Mouse (Mus musculus) CH12.LX (cell line): ENCODE data around the gene Pink1. TPM values are rescaled to one million over a fixed set of nuclear protein-coding genes. Genes with fewer than 3 reads are reported as not detected.

Experiments used
- DNase-seq: peaks from one replicate; pipeline ENCODE4 v3.0.0-alpha.2; 2013; ENCODE audit errors: extremely low read depth
- H3K27ac ChIP-seq: 2 replicates; pipeline ENCODE4 v1.5.1; 2012; ENCODE audit warnings: low read depth, mild to moderate bottlenecking, control low read depth, moderate library complexity; ENCODE audit not compliant: insufficient read depth
- H3K27me3 ChIP-seq: replicated peaks from 2 replicates; pipeline ENCODE3; 2012; ENCODE audit warnings: inconsistent platforms
- H3K36me3 ChIP-seq, 2 experiments: replicated peaks in 1 of 2; 2 replicates each; pipeline versions ENCODE3 to v1.6.1; 2012; ENCODE audit warnings: inconsistent platforms in 1 of 2, low read length in 1 of 2, mild to moderate bottlenecking in 1 of 2, mixed read lengths in 1 of 2, moderate library complexity in 1 of 2; ENCODE audit not compliant: control insufficient read depth in 1 of 2, insufficient read depth in 1 of 2
- H3K4me1 ChIP-seq, 2 experiments: 2 replicates each; pipeline ENCODE4 v1.6.1; 2012; ENCODE audit warnings: inconsistent platforms in 1 of 2, moderate library complexity in 1 of 2; ENCODE audit not compliant: insufficient read depth in 2 of 2, control insufficient read depth in 1 of 2
- H3K4me2 ChIP-seq: 2 replicates; pipeline ENCODE4 v1.6.1; 2012; ENCODE audit warnings: low read depth, mild to moderate bottlenecking, control low read depth; ENCODE audit not compliant: poor library complexity, insufficient read depth, severe bottlenecking
- H3K4me3 ChIP-seq, 3 experiments: fragments of 150-350 bp in 1 of 3; sonication (generic) in 1 of 3; replicated peaks in 1 of 3; 2 replicates each; pipeline versions ENCODE3 to v1.5.1; 2011 to 2012; ENCODE audit warnings: low read depth in 2 of 3, low read length in 2 of 3, mild to moderate bottlenecking in 2 of 3, moderate library complexity in 2 of 3, control low read depth in 1 of 3, improper control_type of control experiment in 1 of 3, inconsistent platforms in 1 of 3, mixed read lengths in 1 of 3; ENCODE audit not compliant: poor library complexity in 1 of 3
- H3K79me2 ChIP-seq: replicated peaks from 2 replicates; pipeline ENCODE4 v1.6.1; 2012; ENCODE audit warnings: mild to moderate bottlenecking, moderate library complexity; ENCODE audit not compliant: control insufficient read depth, poor library complexity, insufficient read depth, severe bottlenecking; ENCODE audit errors: extremely low read depth
- H3K9ac ChIP-seq: 2 replicates; pipeline ENCODE4 v1.6.1; 2012; ENCODE audit warnings: low read depth, mild to moderate bottlenecking, control low read depth, moderate library complexity; ENCODE audit not compliant: insufficient read depth
- H3K9me3 ChIP-seq: replicated peaks from 2 replicates; pipeline ENCODE3; 2012; ENCODE audit warnings: low read length, inconsistent platforms, mixed read lengths
- CHD1 ChIP-seq: IDR thresholded peaks from 2 replicates; pipeline ENCODE4 v1.6.1; 2012; ENCODE audit warnings: low read depth, low read length, improper control_type of control experiment, inconsistent platforms
- CHD2 ChIP-seq: IDR thresholded peaks from 2 replicates; pipeline ENCODE4 v1.6.1; 2011; ENCODE audit warnings: low read length, improper control_type of control experiment
- E2F4 ChIP-seq: IDR thresholded peaks from 2 replicates; pipeline ENCODE4 v1.6.1; 2011; ENCODE audit warnings: low read depth, low read length, improper control_type of control experiment; ENCODE audit not compliant: insufficient replicate concordance
- ELF1 ChIP-seq: IDR thresholded peaks from 2 replicates; pipeline ENCODE4 v1.6.1; 2014; ENCODE audit warnings: low read depth, mild to moderate bottlenecking, inconsistent platforms, low read length, improper control_type of control experiment
- HCFC1 ChIP-seq: IDR thresholded peaks from 2 replicates; pipeline ENCODE4 v1.6.1; 2012; ENCODE audit warnings: low read depth, mild to moderate bottlenecking, inconsistent platforms, low read length, improper control_type of control experiment
- IRF4 ChIP-seq: IDR thresholded peaks from 2 replicates; pipeline ENCODE4 v1.6.1; 2014; ENCODE audit warnings: low read depth, mild to moderate bottlenecking, inconsistent platforms, low read length, improper control_type of control experiment
- JUN ChIP-seq: IDR thresholded peaks from 2 replicates; pipeline ENCODE4 v1.6.1; 2011; ENCODE audit warnings: low read depth, mild to moderate bottlenecking, low read length, improper control_type of control experiment, moderate library complexity; ENCODE audit not compliant: insufficient read depth
- JUND ChIP-seq: conservative IDR thresholded peaks from 2 replicates; pipeline ENCODE4 v1.6.1; 2011; ENCODE audit warnings: low read depth, low read length, improper control_type of control experiment
- KAT2A ChIP-seq: IDR thresholded peaks from 2 replicates; pipeline ENCODE4 v1.6.1; 2012; ENCODE audit warnings: low read length, improper control_type of control experiment, inconsistent platforms; ENCODE audit not compliant: insufficient replicate concordance
- MAFK ChIP-seq: IDR thresholded peaks from 2 replicates; pipeline ENCODE4 v1.6.1; 2011; ENCODE audit warnings: low read length, improper control_type of control experiment; ENCODE audit not compliant: insufficient replicate concordance
- MAX ChIP-seq: IDR thresholded peaks from 2 replicates; pipeline ENCODE4 v1.6.1; 2011; ENCODE audit warnings: low read length, improper control_type of control experiment
- MEF2A ChIP-seq: IDR thresholded peaks from 2 replicates; pipeline ENCODE4 v1.6.1; 2014; ENCODE audit warnings: low read depth, mild to moderate bottlenecking, inconsistent platforms, low read length, improper control_type of control experiment, borderline replicate concordance
- MXI1 ChIP-seq: IDR thresholded peaks from 2 replicates; pipeline ENCODE4 v1.6.1; 2011; ENCODE audit warnings: mild to moderate bottlenecking, low read depth, low read length, improper control_type of control experiment
- MYC ChIP-seq: IDR thresholded peaks from 2 replicates; pipeline ENCODE4 v1.6.1; 2011; ENCODE audit warnings: low read depth, mild to moderate bottlenecking, improper control_type of control experiment, low read length
- NRF1 ChIP-seq: IDR thresholded peaks from 2 replicates; pipeline ENCODE4 v1.6.1; 2014; ENCODE audit warnings: low read depth, mild to moderate bottlenecking, inconsistent platforms, low read length, improper control_type of control experiment, moderate library complexity
- RCOR1 ChIP-seq: conservative IDR thresholded peaks from 2 replicates; pipeline ENCODE4 v1.6.1; 2012; ENCODE audit warnings: low read depth, mild to moderate bottlenecking, inconsistent platforms, low read length, improper control_type of control experiment
- SIN3A ChIP-seq: IDR thresholded peaks from 2 replicates; pipeline ENCODE4 v1.6.1; 2012; ENCODE audit warnings: low read length, improper control_type of control experiment, inconsistent platforms
- SMC3 ChIP-seq: IDR thresholded peaks from 2 replicates; pipeline ENCODE4 v1.6.1; 2011; ENCODE audit warnings: low read depth, low read length, improper control_type of control experiment
- TCF12 ChIP-seq: IDR thresholded peaks from 2 replicates; pipeline ENCODE4 v1.6.1; 2014; ENCODE audit warnings: low read depth, mild to moderate bottlenecking, inconsistent platforms, low read length, improper control_type of control experiment
- USF1 ChIP-seq: IDR thresholded peaks from 2 replicates; pipeline ENCODE4 v1.6.1; 2014; ENCODE audit warnings: low read depth, mild to moderate bottlenecking, inconsistent platforms, low read length, improper control_type of control experiment
- ZC3H11A ChIP-seq: IDR thresholded peaks from 2 replicates; pipeline ENCODE4 v1.6.1; 2012; ENCODE audit warnings: low read depth, mild to moderate bottlenecking, inconsistent platforms, low read length, improper control_type of control experiment
- dilution Hi-C: fragments of 300-500 bp; cut with MboI; formaldehyde crosslinking; loops from 2 replicates; pipeline ENCODE4 v1.14.3; 2020; ENCODE audit warnings: low sequenced_read_pairs; ENCODE audit not compliant: extremely low pct_unique_long_range_greater_than_20kb, extremely low pct_ligation_motif_present
- in situ Hi-C: fragments of 300-500 bp; cut with MboI; formaldehyde crosslinking; loops from 3 replicates; pipeline ENCODE4 v1.14.3; 2019; ENCODE audit warnings: low sequenced_read_pairs, low pct_ligation_motif_present, low pct_unique_long_range_greater_than_20kb, mixed read lengths
- polyA plus RNA-seq: library from polyadenylated mRNA; unstranded; fragments of >175 nt; gene quantifications from 2 replicates; pipeline ENCODE4 v1.2.1, GENCODE M21; 2012; ENCODE audit warnings: low read depth; ENCODE audit not compliant: insufficient read length
- total RNA-seq, 2 experiments: library from RNA; depleted of rRNA; stranded (reverse); fragments of 300-350 nt in 1 of 2; fragments of >200 nt in 1 of 2; gene quantifications; 2 replicates each; pipeline ENCODE4 v1.2.3; 2012 to 2014

Gene Pink1
- total and polyA plus RNA-seq, 3 experiments: 7.1 to 10.8 (median 7.2) TPM

DNA sequence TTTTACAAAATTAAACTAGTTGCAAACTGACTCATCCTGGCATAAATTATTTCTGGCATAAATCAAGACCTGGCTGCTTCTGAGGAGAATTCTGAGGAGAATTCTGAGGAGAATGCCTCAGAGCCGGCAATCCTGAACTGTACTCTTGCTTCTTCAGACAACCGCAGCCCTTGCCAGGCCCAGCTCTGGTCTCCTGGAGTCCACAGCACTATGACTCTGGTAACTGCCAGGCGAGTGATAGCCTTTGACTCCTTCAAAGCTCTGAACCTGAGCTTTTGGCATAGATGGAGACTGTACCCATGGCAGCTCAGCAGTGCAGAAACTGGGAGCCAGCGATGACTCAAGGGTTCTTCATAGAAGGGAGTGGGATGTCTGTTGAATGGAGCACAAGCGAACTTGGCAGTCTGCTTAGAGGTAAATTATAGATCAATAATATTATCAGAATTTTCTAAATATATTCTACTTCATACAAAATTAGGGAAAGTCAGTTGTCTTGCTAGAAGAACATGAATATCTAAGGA lies 44.9 kb upstream of the Pink1 start:
- dilution Hi-C loops: no loop called here
- in situ Hi-C loops: loop anchor here (10.0 kb wide), 1 partner anchor 46 kb away; the partner anchor contains the start of gene Pink1
- no peak overlapping the region for H3K9ac ChIP-seq
- no peak overlapping the region for H3K27ac ChIP-seq
- peaks cover 13% of the 10 kb centered on the region for H3K9me3 ChIP-seq
- DNase-seq: no peak
- no peak overlapping the region for H3K4me3 ChIP-seq
- H3K4me1 ChIP-seq: peaks cover 0 to 4% of the 10 kb centered on the region in 2 experiments; a peak in 1 of 4 replicates
- no peaks in the 10 kb centered on the region for H3K79me2 ChIP-seq
- no peak overlapping the region for H3K4me2 ChIP-seq
- peaks cover 76% of the 10 kb centered on the region for H3K27me3 ChIP-seq
- TF ChIP-seq MAX: no peak
- no peak for TF ChIP-seq JUN
- no peak for TF ChIP-seq MYC
- TF ChIP-seq MAFK: no peak
- no peak for TF ChIP-seq IRF4
- no peak for TF ChIP-seq TCF12
- no peak for TF ChIP-seq USF1
- no peak for TF ChIP-seq KAT2A
- no peak for TF ChIP-seq ZC3H11A
- no peak for TF ChIP-seq RCOR1
- no peak for TF ChIP-seq CHD1
- TF ChIP-seq SMC3: no peak
- no peak for TF ChIP-seq MXI1
- TF ChIP-seq E2F4: no peak
- TF ChIP-seq MEF2A: no peak
- TF ChIP-seq NRF1: no peak
- no peaks in the 10 kb centered on the region for H3K36me3 ChIP-seq

DNA sequence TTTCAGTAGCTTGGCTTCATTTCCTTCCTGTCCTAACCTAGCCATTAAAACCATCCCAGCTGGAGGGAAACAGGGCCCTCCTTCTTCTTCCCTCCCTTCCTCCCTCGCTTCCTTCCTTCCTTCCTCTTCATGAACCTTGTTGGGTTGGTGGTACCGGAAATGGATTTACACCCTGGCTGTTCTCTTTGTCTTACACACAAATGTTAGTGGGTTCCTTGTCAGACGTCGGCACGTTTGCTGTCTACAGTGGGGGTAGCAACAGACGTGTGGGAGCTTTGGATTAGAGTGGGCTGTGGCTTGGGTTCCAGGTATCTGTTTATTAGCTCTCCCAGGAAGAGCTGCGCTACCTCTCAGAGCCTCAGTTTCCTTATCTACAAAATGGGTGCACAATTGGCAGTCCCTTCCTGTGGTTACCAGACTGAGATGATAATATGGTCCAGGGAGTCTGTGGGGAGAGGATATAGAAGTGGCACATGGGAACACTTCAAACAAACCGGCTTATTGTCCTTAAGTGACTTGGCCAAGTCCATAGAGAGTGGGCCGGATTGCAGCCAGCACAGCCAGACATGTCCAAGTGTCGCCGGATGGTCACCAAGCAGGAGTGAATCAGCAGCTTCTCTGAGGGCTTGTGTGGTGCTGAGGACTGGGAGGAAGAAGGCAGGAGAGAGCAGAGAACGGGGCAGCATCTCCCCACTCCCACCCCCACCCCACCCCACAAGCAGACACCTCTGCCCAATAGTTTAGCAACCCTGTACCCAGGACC lies 42.6 kb upstream of the Pink1 start:
- DNase-seq: no peak
- Histone ChIP-seq H3K4me1 (peaks cover 0 to 4% of the 10 kb centered on the region in 2 experiments; a peak in 1 of 4 replicates), H3K27ac (no peak overlapping the region), H3K9ac (no peak overlapping the region), H3K9me3 (peaks cover 12% of the 10 kb centered on the region), H3K4me3 (no peak overlapping the region), H3K79me2 (no peaks in the 10 kb centered on the region), H3K4me2 (no peak overlapping the region), H3K27me3 (peaks cover 80% of the 10 kb centered on the region), H3K36me3 (no peaks in the 10 kb centered on the region)
- in situ Hi-C loops (no loop called here), dilution Hi-C loops (no loop called here)
- no peak for TF ChIP-seq CHD2
- no peak for TF ChIP-seq SIN3A
- no peak for TF ChIP-seq ELF1
- TF ChIP-seq JUND: no peak
- TF ChIP-seq SMC3: no peak
- no peak for TF ChIP-seq HCFC1
